Mouse (Mus musculus): ENCODE measurements around the gene Asb8.

The Asb8 gene

GRCm38 (mm10) chr15:98165525-98165924 lies at the start of gene Asb8:
TSS of gene Asb8 (minus strand) at chr15:98165625.
- no peak for DNase-seq

GRCm38 (mm10) chr15:98214130-98214529 lies 48.7 kb upstream of the Asb8 start:
- no peak for DNase-seq

GRCm38 (mm10) chr15:98213336-98213870 lies 48.0 kb upstream of the Asb8 start:
- DNase-seq, result no peak

- no peak for DNase-seq
Observed at GRCm38 (mm10) chr15:98209676-98210075, 44.3 kb upstream of the Asb8 start.

GRCm38 (mm10) chr15:98195442-98195841 lies 30.0 kb upstream of the Asb8 start, which contains the start of gene Olfr288:
TSS of gene Olfr288 (minus strand) at chr15:98195542.
- DNase-seq, result no peak

- DNase-seq, result no peak
Observed at GRCm38 (mm10) chr15:98184456-98184855, 19.0 kb upstream of the Asb8 start.

GRCm38 (mm10) chr15:98181856-98182570 lies 16.6 kb upstream of the Asb8 start:
- no peak for DNase-seq

GRCm38 (mm10) chr15:98181132-98181711 lies 15.8 kb upstream of the Asb8 start:
- DNase-seq, result peak; percentile 79

- DNase-seq, result no peak
Observed at GRCm38 (mm10) chr15:98180567-98181131, 15.2 kb upstream of the Asb8 start.

GRCm38 (mm10) chr15:98177320-98177719 lies 11.9 kb upstream of the Asb8 start:
- no peak for DNase-seq

- DNase-seq, result no peak
Observed at GRCm38 (mm10) chr15:98173821-98174220, 8.4 kb upstream of the Asb8 start.

GRCm38 (mm10) chr15:98172113-98172512 lies 6.7 kb upstream of the Asb8 start:
- DNase-seq, result no peak

- DNase-seq, result no peak
Observed at GRCm38 (mm10) chr15:98170917-98171316, 5.5 kb upstream of the Asb8 start.

GRCm38 (mm10) chr15:98170365-98170764 lies 4.9 kb upstream of the Asb8 start:
- no peak for DNase-seq

- peak in 1 of 2 experiments; percentile 9 for DNase-seq
Observed at GRCm38 (mm10) chr15:98168622-98169004, 3.2 kb upstream of the Asb8 start.

GRCm38 (mm10) chr15:98167645-98168621 lies 2.5 kb upstream of the Asb8 start:
- peak; percentile 59 to 77 for DNase-seq

GRCm38 (mm10) chr15:98166963-98167644 lies 1.7 kb upstream of the Asb8 start, which contains the start of gene Ccdc184:
TSS of gene Ccdc184 (plus strand) at chr15:98167158.
- no peak for DNase-seq

GRCm38 (mm10) chr15:98162561-98162960 lies 2.9 kb downstream of the Asb8 start:
- DNase-seq, result no peak

GRCm38 (mm10) chr15:98161026-98161805 lies 4.2 kb downstream of the Asb8 start:
- no peak for DNase-seq

GRCm38 (mm10) chr15:98157253-98157652 lies 8.2 kb downstream of the Asb8 start:
- DNase-seq, result no peak

GRCm38 (mm10) chr15:98155944-98156343 lies 9.5 kb downstream of the Asb8 start:
- DNase-seq, result no peak

All from thymus, postnatal 36 days (tissue).